Mouse (Mus musculus) neural tube, embryonic 15.5 days (tissue): ENCODE data around the gene Cd151. TPM values are rescaled to one million over a fixed set of nuclear protein-coding genes. Genes with fewer than 3 reads are reported as not detected.

Experiments
- ATAC-seq: fragments of 200-750 bp; cut with Nextera tagmentation; 2 replicates; pipeline ENCODE4 v1.8.0; 2017; ENCODE audit warnings: mild to moderate bottlenecking, moderate TSS enrichment, moderate library complexity; ENCODE audit not compliant: low FRiP score
- H3K27ac ChIP-seq: fragments of 300-500 bp; sonication (generic); replicated peaks from 2 replicates; pipeline ENCODE4 v1.5.1; 2015; ENCODE audit warnings: mild to moderate bottlenecking, inconsistent platforms
- H3K27me3 ChIP-seq: fragments of 300-500 bp; sonication (generic); replicated peaks from 2 replicates; pipeline ENCODE4 v1.6.1; 2015; ENCODE audit warnings: inconsistent platforms
- H3K36me3 ChIP-seq: fragments of 300-500 bp; sonication (generic); 2 replicates; pipeline ENCODE4 v1.6.1; 2015; ENCODE audit warnings: inconsistent platforms
- H3K4me1 ChIP-seq: fragments of 300-500 bp; sonication (generic); 2 replicates; pipeline ENCODE4 v1.6.1; 2015; ENCODE audit warnings: inconsistent platforms
- H3K4me2 ChIP-seq: fragments of 300-500 bp; sonication (generic); 2 replicates; pipeline ENCODE4 v1.6.1; 2015; ENCODE audit warnings: inconsistent platforms, mild to moderate bottlenecking, moderate library complexity
- H3K4me3 ChIP-seq: fragments of 300-500 bp; sonication (generic); replicated peaks from 2 replicates; pipeline ENCODE4 v1.5.1; 2015; ENCODE audit warnings: mild to moderate bottlenecking, inconsistent platforms
- H3K9ac ChIP-seq: fragments of 300-500 bp; sonication (generic); replicated peaks from 2 replicates; pipeline ENCODE4 v1.6.1; 2015; ENCODE audit warnings: mild to moderate bottlenecking, inconsistent platforms
- H3K9me3 ChIP-seq: fragments of 300-500 bp; sonication (generic); replicated peaks from 2 replicates; pipeline ENCODE4 v1.6.1; 2016; ENCODE audit warnings: inconsistent platforms
- WGBS: fragments of 180-500 bp; shearing (Covaris S2); methylation state at CpG from one replicate; pipeline ENCODE4 v1.1.7; 2015; ENCODE audit warnings: mixed read lengths; 5-methylcytosine and 5-hydroxymethylcytosine counted together
- polyA plus RNA-seq: library from polyadenylated mRNA; unstranded; fragments of >200 nt; fragmentation: Nextera tagmentation; extraction: Ambion mirVana; gene quantifications from 2 replicates; pipeline ENCODE4 v1.2.1, GENCODE M21; 2015

The Cd151 gene
- polyA plus RNA-seq, 1 experiment from 2014 or later, result 25.1 TPM

- no peak for ATAC-seq
- WGBS, result 76% methylated on average over 2 of the region's 2 CpGs
- H3K36me3 ChIP-seq, result peaks cover 36% of the 10 kb centered on the region
These were observed 13.6 kb upstream of the Cd151 start for GRCm38 (mm10) chr7:141453636-141454035.

GRCm38 (mm10) chr7:141454967-141455551 lies 12.1 kb upstream of the Cd151 start, which contains the start of gene Pnpla2:
Pnpla2 (plus strand) TSS chr7:141455198.
- Histone ChIP-seq H3K4me2 (peak within 1 kb of the TSS; percentile 86), H3K27me3 (peaks cover 11% of the 10 kb centered on the region), H3K9me3 (no peaks in the 10 kb centered on the region), H3K9ac (peak within 1 kb of the TSS; percentile 62), H3K4me3 (peak within 1 kb of the TSS; percentile 61), H3K27ac (peak within 1 kb of the TSS; percentile 68), H3K4me1 (peaks cover 24% of the 10 kb centered on the region), H3K36me3 (peaks cover 41% of the 10 kb centered on the region)
- peak; percentile 77 for ATAC-seq
- under 1% methylated on average over 45 of the region's 45 CpGs for WGBS

More at GRCm38 (mm10) chr7:141453636-141454035, 13.6 kb upstream of the Cd151 start:
- H3K27me3 ChIP-seq, result no peaks in the 10 kb centered on the region
- peaks cover 30% of the 10 kb centered on the region for H3K4me1 ChIP-seq
- H3K4me2 ChIP-seq, result no peak overlapping the region
- H3K9ac ChIP-seq, result no peak overlapping the region
- no peaks in the 10 kb centered on the region for H3K9me3 ChIP-seq
- H3K27ac ChIP-seq, result no peak overlapping the region
- H3K4me3 ChIP-seq, result no peak overlapping the region

- ATAC-seq, result peak; percentile 33
- H3K4me2 ChIP-seq, result peak overlapping the region; percentile 86
- under 1% methylated on average over 23 of the region's 23 CpGs for WGBS
- no peaks in the 10 kb centered on the region for H3K9me3 ChIP-seq
- H3K9ac ChIP-seq, result peak overlapping the region; percentile 62
- H3K4me3 ChIP-seq, result peak overlapping the region; percentile 61
- H3K27me3 ChIP-seq, result peaks cover 18% of the 10 kb centered on the region
- H3K36me3 ChIP-seq, result peaks cover 34% of the 10 kb centered on the region
- H3K27ac ChIP-seq, result peak overlapping the region; percentile 68
- H3K4me1 ChIP-seq, result peaks cover 24% of the 10 kb centered on the region
These were observed 11.4 kb upstream of the Cd151 start for GRCm38 (mm10) chr7:141455610-141456314.

GRCm38 (mm10) chr7:141456739-141457138 lies 10.5 kb upstream of the Cd151 start:
- no peak overlapping the region for H3K4me3 ChIP-seq
- no peak overlapping the region for H3K9ac ChIP-seq
- ATAC-seq, result no peak
- 92% methylated on average over 6 of the region's 6 CpGs for WGBS
- H3K9me3 ChIP-seq, result no peaks in the 10 kb centered on the region
- peaks cover 28% of the 10 kb centered on the region for H3K4me1 ChIP-seq
- no peak overlapping the region for H3K27ac ChIP-seq
- peak overlapping the region; percentile 86 for H3K4me2 ChIP-seq
- H3K36me3 ChIP-seq, result peaks cover 24% of the 10 kb centered on the region
- H3K27me3 ChIP-seq, result peaks cover 27% of the 10 kb centered on the region

GRCm38 (mm10) chr7:141457236-141457635 lies 10.0 kb upstream of the Cd151 start:
- WGBS, result 94% methylated on average over 14 of the region's 14 CpGs
- no peak for ATAC-seq
- H3K27me3 ChIP-seq, result peaks cover 32% of the 10 kb centered on the region
- H3K4me1 ChIP-seq, result peaks cover 33% of the 10 kb centered on the region
- no peak overlapping the region for H3K4me2 ChIP-seq
- peaks cover 19% of the 10 kb centered on the region for H3K36me3 ChIP-seq
- no peak overlapping the region for H3K27ac ChIP-seq
- no peaks in the 10 kb centered on the region for H3K9me3 ChIP-seq
- no peak overlapping the region for H3K4me3 ChIP-seq
- H3K9ac ChIP-seq, result no peak overlapping the region

- no peaks in the 10 kb centered on the region for H3K9me3 ChIP-seq
- H3K4me2 ChIP-seq, result no peak overlapping the region
- no peak for ATAC-seq
- peaks cover 34% of the 10 kb centered on the region for H3K4me1 ChIP-seq
- no peak overlapping the region for H3K4me3 ChIP-seq
- peaks cover 15% of the 10 kb centered on the region for H3K36me3 ChIP-seq
- H3K27ac ChIP-seq, result no peak overlapping the region
- WGBS, result 77% methylated on average over 15 of the region's 15 CpGs
- H3K9ac ChIP-seq, result no peak overlapping the region
- peaks cover 41% of the 10 kb centered on the region for H3K27me3 ChIP-seq
These were observed 9.1 kb upstream of the Cd151 start for GRCm38 (mm10) chr7:141457986-141458660.

- no peak for ATAC-seq
- 93% methylated on average over 11 of the region's 11 CpGs for WGBS
- H3K4me2 ChIP-seq, result no peak overlapping the region
These were observed 8.5 kb upstream of the Cd151 start for GRCm38 (mm10) chr7:141458661-141459060.

GRCm38 (mm10) chr7:141459301-141459711 lies 7.9 kb upstream of the Cd151 start:
- 89% methylated on average over 17 of the region's 17 CpGs for WGBS
- Histone ChIP-seq H3K4me1 (peaks cover 34% of the 10 kb centered on the region), H3K27me3 (peaks cover 53% of the 10 kb centered on the region), H3K27ac (no peak overlapping the region), H3K4me2 (no peak overlapping the region), H3K9ac (no peak overlapping the region), H3K4me3 (no peak overlapping the region), H3K36me3 (peaks cover 14% of the 10 kb centered on the region), H3K9me3 (no peaks in the 10 kb centered on the region)
- ATAC-seq, result no peak

More at GRCm38 (mm10) chr7:141458661-141459060, 8.5 kb upstream of the Cd151 start:
- H3K4me3 ChIP-seq, result no peak overlapping the region
- peaks cover 47% of the 10 kb centered on the region for H3K27me3 ChIP-seq
- H3K36me3 ChIP-seq, result peaks cover 14% of the 10 kb centered on the region
- no peaks in the 10 kb centered on the region for H3K9me3 ChIP-seq
- peaks cover 34% of the 10 kb centered on the region for H3K4me1 ChIP-seq
- H3K27ac ChIP-seq, result no peak overlapping the region
- H3K9ac ChIP-seq, result no peak overlapping the region

- peaks cover 60% of the 10 kb centered on the region for H3K27me3 ChIP-seq
- H3K36me3 ChIP-seq, result peaks cover 14% of the 10 kb centered on the region
- H3K27ac ChIP-seq, result no peak overlapping the region
- H3K9me3 ChIP-seq, result no peaks in the 10 kb centered on the region
- 85% methylated on average over 5 of the region's 5 CpGs for WGBS
- no peak overlapping the region for H3K4me2 ChIP-seq
- no peak for ATAC-seq
- H3K4me3 ChIP-seq, result no peak overlapping the region
- H3K4me1 ChIP-seq, result peaks cover 35% of the 10 kb centered on the region
- no peak overlapping the region for H3K9ac ChIP-seq
These were observed 7.2 kb upstream of the Cd151 start for GRCm38 (mm10) chr7:141460001-141460390.

- ATAC-seq, result no peak
- Histone ChIP-seq H3K27ac (no peak within 1 kb of the TSS), H3K4me3 (peak within 1 kb of the TSS; percentile 35), H3K4me1 (peaks cover 39% of the 10 kb centered on the region), H3K36me3 (peaks cover 14% of the 10 kb centered on the region), H3K27me3 (peaks cover 65% of the 10 kb centered on the region), H3K9me3 (no peaks in the 10 kb centered on the region), H3K9ac (peak within 1 kb of the TSS; percentile 41), H3K4me2 (peak within 1 kb of the TSS; percentile 72)
- WGBS, result 76% methylated on average over 15 of the region's 15 CpGs
These were observed 6.6 kb upstream of the Cd151 start, which contains the start of gene Cracr2b for GRCm38 (mm10) chr7:141460391-141461113. Cracr2b (plus strand) TSS chr7:141461094.
